Mouse (Mus musculus) E14TG2a.4 (cell line): ENCODE data around the gene Mob3a.

Experiments used
- CTCF ChIP-seq: conservative IDR thresholded peaks from 2 replicates; pipeline ENCODE4 v1.5.1; 2014; ENCODE audit warnings: low read length
- NANOG ChIP-seq: IDR thresholded peaks from 2 replicates; pipeline ENCODE4 v1.6.1; 2014; ENCODE audit warnings: borderline replicate concordance, low read length, mixed read lengths
- POU5F1 ChIP-seq: IDR thresholded peaks from 2 replicates; pipeline ENCODE4 v1.6.1; 2014; ENCODE audit warnings: low read length, borderline replicate concordance

- TF ChIP-seq CTCF = no peak
- no peak for TF ChIP-seq POU5F1
- TF ChIP-seq NANOG = no peak
Observed at GRCm38 (mm10) chr10:80704418-80704817, 2.6 kb upstream of the Mob3a start.
